In genomic region chr9:122091171-122091570, GRCm38 (mm10) we compare ENCODE assay signal across 22 mouse cellular contexts. TPM values are rescaled to one million over a fixed set of nuclear protein-coding genes. Genes with fewer than 3 reads are reported as not detected.
A peak's percentile ranks its signal among the peaks of the same experiment; 100 is the strongest.
DNase-seq lines count a peak whose midpoint lies in the region; ATAC-seq and TF ChIP-seq lines count a peak whose summit lies in the region.
"Had no signal": no experiment of that assay in that cellular context is flagged by ENCODE, and none has a peak within 500 bp of the region (broad histone marks: within the 10 kb centered on the region; RNA-seq: fewer than 3 reads in every experiment).

No protein-coding gene starts in this region.

- H3K4me1 ChIP-seq in heart, adult 2 months (ENCODE audit: control insufficient read depth, insufficient read depth, low read length) = peaks cover 5% of the 10 kb centered on the region
- H3K4me1 ChIP-seq in lung, embryonic 14.5 days (ENCODE audit: insufficient read depth) = peaks cover 10% of the 10 kb centered on the region; the same call in 1 of the 2 replicates
- H3K4me1 ChIP-seq in brown adipose tissue, adult 24 weeks (ENCODE audit: control insufficient read depth, insufficient read depth, insufficient read length, low read length) = peaks cover 27% of the 10 kb centered on the region
- 0 out of 2 replicates have a peak, but pooled peaks cover 6% of the 10 kb centered on the region for H3K4me1 ChIP-seq in stomach, embryonic 15.5 days
- H3K4me1 ChIP-seq: midbrain, embryonic 15.5 days; neural tube, embryonic 13.5 days had no signal

- H3K9ac ChIP-seq in heart, adult 2 months (ENCODE audit: low read depth, low read length) = no peak overlapping the region
- H3K9ac ChIP-seq in lung, embryonic 14.5 days = no peak overlapping the region
- H3K9ac ChIP-seq in stomach, embryonic 15.5 days = no peak overlapping the region
- H3K9ac ChIP-seq: heart, embryonic 12.5 days; liver, embryonic 13.5 days; midbrain, embryonic 15.5 days; neural tube, embryonic 13.5 days had no signal

- TF ChIP-seq POLR2A in heart, adult 2 months (IDR thresholded peaks at IDR 0.05; ENCODE audit: insufficient read depth, low read depth, low read length) = no peak

- H3K27ac ChIP-seq in heart, adult 2 months = peak overlapping the region; percentile 51
- peak overlapping the region; percentile 78 for H3K27ac ChIP-seq in lung, embryonic 14.5 days (ENCODE audit: low read depth)
- peak overlapping the region; percentile 51 for H3K27ac ChIP-seq in brown adipose tissue, adult 24 weeks (replicated peaks; ENCODE audit: low read depth, low read length)
- peak overlapping the region; percentile 52 for H3K27ac ChIP-seq in stomach, embryonic 15.5 days
- H3K27ac ChIP-seq: hindbrain, embryonic 10.5 days; left cerebral cortex, adult 2 months; liver, embryonic 13.5 days; midbrain, embryonic 15.5 days; neural tube, embryonic 13.5 days had no signal

- TF ChIP-seq EP300 in heart, adult 2 months (IDR thresholded peaks at IDR 0.05; ENCODE audit: insufficient read depth, low read depth, low read length) = no peak

- H3K36me3 ChIP-seq in heart, adult 2 months (ENCODE audit: control insufficient read depth, insufficient read depth, low read length) = no peaks in the 10 kb centered on the region
- no peaks in the 10 kb centered on the region for H3K36me3 ChIP-seq in lung, embryonic 14.5 days (ENCODE audit: insufficient read depth)
- H3K36me3 ChIP-seq in stomach, embryonic 15.5 days = no peaks in the 10 kb centered on the region
- H3K36me3 ChIP-seq: heart, embryonic 12.5 days; hindbrain, embryonic 10.5 days; liver, embryonic 13.5 days; midbrain, embryonic 15.5 days; neural tube, embryonic 13.5 days had no signal

- no peak for ATAC-seq in lung, embryonic 14.5 days (ENCODE audit: insufficient read depth)
- no peak for ATAC-seq in stomach, embryonic 15.5 days (ENCODE audit: insufficient read depth, low FRiP score, low read depth)
- ATAC-seq: midbrain, embryonic 15.5 days had no signal

- H3K79me2 ChIP-seq in heart, adult 2 months (replicated peaks; ENCODE audit: control insufficient read depth, insufficient read depth, low read length) = no peaks in the 10 kb centered on the region

- WGBS in heart, adult 2 months = 61% methylated on average over 7 of the region's 7 CpGs
- 44% methylated on average over 7 of the region's 7 CpGs for WGBS in lung, embryonic 14.5 days
- WGBS in stomach, embryonic 15.5 days = 51% methylated on average over 7 of the region's 7 CpGs

- no peak overlapping the region for H3K4me2 ChIP-seq in lung, embryonic 14.5 days
- H3K4me2 ChIP-seq in stomach, embryonic 15.5 days = no peak overlapping the region
- H3K4me2 ChIP-seq: heart, embryonic 12.5 days; liver, embryonic 13.5 days; midbrain, embryonic 15.5 days; neural tube, embryonic 13.5 days had no signal

- intact Hi-C loops in heart, adult 2 months (cut with DNase I) = no loop called here

- TF ChIP-seq CTCF in heart, adult 2 months (IDR thresholded peaks at IDR 0.05) = no peak
- no peak for TF ChIP-seq CTCF in lung, embryonic 14.5 days (IDR thresholded peaks at IDR 0.05; ENCODE audit: low read depth)

- no peak overlapping the region for H3K4me3 ChIP-seq in heart, adult 2 months
- H3K4me3 ChIP-seq in lung, embryonic 14.5 days (ENCODE audit: low read depth, low read length) = no peak overlapping the region
- H3K4me3 ChIP-seq in brown adipose tissue, adult 24 weeks (ENCODE audit: insufficient read depth, low read depth, low read length) = no peak overlapping the region
- H3K4me3 ChIP-seq in stomach, embryonic 15.5 days (replicated peaks) = no peak overlapping the region
- H3K4me3 ChIP-seq: heart, embryonic 12.5 days; hindbrain, embryonic 10.5 days; left cerebral cortex, adult 2 months; liver, embryonic 13.5 days; megakaryocyte, embryonic 14.5 days; midbrain, embryonic 15.5 days; myocyte; neural tube, embryonic 13.5 days had no signal

- no peaks in the 10 kb centered on the region for H3K9me3 ChIP-seq in lung, embryonic 14.5 days (ENCODE audit: low read depth, low read length)
- H3K9me3 ChIP-seq in stomach, embryonic 15.5 days = no peaks in the 10 kb centered on the region
- H3K9me3 ChIP-seq: heart, embryonic 12.5 days; hindbrain, embryonic 10.5 days; liver, embryonic 13.5 days; megakaryocyte, embryonic 14.5 days; midbrain, embryonic 15.5 days; neural tube, embryonic 13.5 days had no signal

- H3K27me3 ChIP-seq in heart, adult 2 months (ENCODE audit: control insufficient read depth, insufficient read depth, low read length) = no peaks in the 10 kb centered on the region
- no peaks in the 10 kb centered on the region for H3K27me3 ChIP-seq in lung, embryonic 14.5 days (ENCODE audit: insufficient read depth, low read length)
- no peaks in the 10 kb centered on the region for H3K27me3 ChIP-seq in stomach, embryonic 15.5 days (replicated peaks)
- H3K27me3 ChIP-seq: heart, embryonic 12.5 days; liver, embryonic 13.5 days; midbrain, embryonic 15.5 days; neural tube, embryonic 13.5 days had no signal

- no peak for DNase-seq in heart, adult 2 months
- no peak for DNase-seq in heart, postnatal 4 days
- DNase-seq in lung, embryonic 14.5 days = peak; percentile 36
- DNase-seq in lung, postnatal 36 days = no peak
- DNase-seq in spleen, postnatal 10 days (ENCODE audit: low spot score in 2 of 2) = no peak
- DNase-seq: adrenal gland, postnatal 25 days; cerebellum, adult 9-11 months; kidney, adult 2 months; kidney, postnatal 10 days; liver, embryonic 13.5 days; lung, postnatal 14 days; retina, postnatal 1 day; right cerebral cortex, postnatal 25 days had no signal

RNA-seq across cellular contexts. Expression of gene Snrk, which starts 25.9 kb away (rescaled TPM):
- 100 to 1,000 TPM; 142 to 163 TPM for total RNA-seq in heart, adult 2 months (2021)
- 68.0 and 89.8 TPM in 2 replicates for polyA plus RNA-seq in heart, adult 2 months (2012; rRNA removed)
- total RNA-seq in heart, postnatal 4 days (2021) = 10 to 100 TPM; 77.8 to 78.7 TPM
- 57.9 and 58.4 TPM in 2 replicates for polyA plus RNA-seq in lung, embryonic 14.5 days (2014; fragmentation: Nextera tagmentation; extraction: Ambion mirVana)
- polyA plus RNA-seq in brown adipose tissue, adult 24 weeks (2012; ENCODE audit: insufficient read depth, insufficient read length, missing spikeins) = 78.1 and 111 TPM in 2 replicates
- polyA plus RNA-seq in stomach, embryonic 15.5 days (2015; fragmentation: Nextera tagmentation; extraction: Ambion mirVana) = 54.2 and 56.1 TPM in 2 replicates
